Comparison of ENCODE assay signal across 10 mouse cellular contexts in the genomic region with DNA sequence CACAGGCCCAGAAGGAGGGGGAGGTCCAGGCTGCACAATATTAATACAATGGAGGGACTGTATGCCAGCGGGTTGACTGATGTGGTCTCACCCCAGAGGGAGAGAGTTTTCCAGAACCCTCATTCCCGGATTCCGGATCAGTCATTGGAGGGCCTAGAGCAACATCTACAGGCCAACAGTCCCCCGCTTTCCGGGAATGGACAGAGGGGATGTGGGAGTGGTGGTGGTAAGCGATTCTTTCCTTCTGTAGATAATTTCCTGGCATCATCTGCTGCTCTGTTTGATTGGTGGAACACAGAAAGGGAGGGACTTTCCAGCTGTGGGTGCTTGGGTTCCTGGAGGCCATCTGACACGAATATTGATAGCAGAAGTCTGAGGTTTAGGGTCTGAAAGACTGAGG. TPM values are rescaled to one million over a fixed set of nuclear protein-coding genes. Genes with fewer than 3 reads are reported as not detected.
DNase-seq lines count a peak whose midpoint lies in the region; ATAC-seq and TF ChIP-seq lines count a peak whose summit lies in the region.
"Had no signal": no experiment of that assay in that cellular context is flagged by ENCODE, and none has a peak within 500 bp of the region (broad histone marks: within the 10 kb centered on the region; RNA-seq: fewer than 3 reads in every experiment).

No protein-coding gene starts in this region.

- no peak overlapping the region for H3K27ac ChIP-seq in hindbrain, embryonic 13.5 days
- H3K27ac ChIP-seq in hindbrain, embryonic 14.5 days = no peak overlapping the region
- H3K27ac ChIP-seq in embryonic facial prominence, embryonic 14.5 days (replicated peaks; ENCODE audit: low read depth, low read length) = peak overlapping the region; percentile 81
- H3K27ac ChIP-seq in intestine, embryonic 16.5 days (ENCODE audit: low read length) = peak overlapping the region; percentile 26; the same call in 1 of the 2 replicates
- H3K27ac ChIP-seq in lung, postnatal 0 days (ENCODE audit: low read length) = peak overlapping the region; percentile 33

- no peak overlapping the region for H3K4me2 ChIP-seq in hindbrain, embryonic 13.5 days
- no peak overlapping the region for H3K4me2 ChIP-seq in hindbrain, embryonic 14.5 days (replicated peaks)
- peak overlapping the region; percentile 48; the same call in 1 of the 2 replicates for H3K4me2 ChIP-seq in embryonic facial prominence, embryonic 14.5 days (ENCODE audit: low read depth, low read length)
- no peak overlapping the region for H3K4me2 ChIP-seq in intestine, embryonic 16.5 days (ENCODE audit: low read depth, low read length)
- no peak overlapping the region; the same call in 1 of the 2 replicates for H3K4me2 ChIP-seq in lung, postnatal 0 days (replicated peaks; ENCODE audit: low read depth, low read length)

- no peaks in the 10 kb centered on the region for H3K36me3 ChIP-seq in hindbrain, embryonic 13.5 days
- no peaks in the 10 kb centered on the region for H3K36me3 ChIP-seq in hindbrain, embryonic 14.5 days (replicated peaks; ENCODE audit: control insufficient read depth, insufficient read depth)
- H3K36me3 ChIP-seq in embryonic facial prominence, embryonic 14.5 days (ENCODE audit: control insufficient read depth, insufficient read depth, low read length) = no peaks in the 10 kb centered on the region
- H3K36me3 ChIP-seq in intestine, embryonic 16.5 days (ENCODE audit: control insufficient read depth, insufficient read depth, low read length) = no peaks in the 10 kb centered on the region
- H3K36me3 ChIP-seq in lung, postnatal 0 days (ENCODE audit: insufficient read depth, low read length) = no peaks in the 10 kb centered on the region

- H3K9me3 ChIP-seq in hindbrain, embryonic 13.5 days = no peaks in the 10 kb centered on the region
- no peaks in the 10 kb centered on the region for H3K9me3 ChIP-seq in hindbrain, embryonic 14.5 days (ENCODE audit: control insufficient read depth, low read length)
- H3K9me3 ChIP-seq in embryonic facial prominence, embryonic 14.5 days (ENCODE audit: control insufficient read depth, low read length) = no peaks in the 10 kb centered on the region
- no peaks in the 10 kb centered on the region for H3K9me3 ChIP-seq in intestine, embryonic 16.5 days (ENCODE audit: control insufficient read depth, low read length)
- H3K9me3 ChIP-seq in lung, postnatal 0 days (ENCODE audit: low read length) = no peaks in the 10 kb centered on the region

- TF ChIP-seq CTCF in lung, postnatal 0 days (IDR thresholded peaks at IDR 0.05) = peak; percentile 44

- H3K4me1 ChIP-seq in hindbrain, embryonic 13.5 days (replicated peaks) = peaks cover 29% of the 10 kb centered on the region
- peaks cover 11% of the 10 kb centered on the region; the same call in 1 of the 2 replicates for H3K4me1 ChIP-seq in hindbrain, embryonic 14.5 days (replicated peaks; ENCODE audit: control insufficient read depth, insufficient read depth, low read length)
- H3K4me1 ChIP-seq in embryonic facial prominence, embryonic 14.5 days (ENCODE audit: control insufficient read depth, insufficient read depth, low read length) = peaks cover 31% of the 10 kb centered on the region
- H3K4me1 ChIP-seq in intestine, embryonic 16.5 days (ENCODE audit: control insufficient read depth, insufficient read depth, low read length) = peaks cover 33% of the 10 kb centered on the region
- peaks cover 13% of the 10 kb centered on the region for H3K4me1 ChIP-seq in lung, postnatal 0 days (ENCODE audit: insufficient read depth, low read depth, low read length)

- no peak for DNase-seq in hindbrain, embryonic 14.5 days (ENCODE audit: low spot score)
- DNase-seq in embryonic facial prominence, embryonic 14.5 days (ENCODE audit: low spot score) = peak; percentile 85
- DNase-seq in lung, postnatal 0 days (ENCODE audit: low spot score) = peak; percentile 90
- DNase-seq in right cerebral cortex, postnatal 25 days = no peak
- no peak for DNase-seq in spleen, adult 18-20 months

- no peak for ATAC-seq in hindbrain, embryonic 13.5 days (ENCODE audit: low FRiP score)
- no peak for ATAC-seq in hindbrain, embryonic 14.5 days (ENCODE audit: low FRiP score)
- 0 out of 2 replicates have a peak, but pooled peaks have one; percentile 12 for ATAC-seq in embryonic facial prominence, embryonic 14.5 days (ENCODE audit: low read depth)
- ATAC-seq in intestine, embryonic 16.5 days = no peak
- peak; percentile 43 for ATAC-seq in lung, postnatal 0 days
- ATAC-seq in cerebellum, adult (ENCODE audit: insufficient number of reproducible peaks, low FRiP score, low TSS enrichment) = no peak

- no peak overlapping the region for H3K4me3 ChIP-seq in hindbrain, embryonic 13.5 days
- no peak overlapping the region for H3K4me3 ChIP-seq in hindbrain, embryonic 14.5 days (replicated peaks; ENCODE audit: low read length)
- H3K4me3 ChIP-seq in embryonic facial prominence, embryonic 14.5 days (ENCODE audit: low read depth, low read length) = no peak overlapping the region
- H3K4me3 ChIP-seq in intestine, embryonic 16.5 days (ENCODE audit: low read length) = no peak overlapping the region
- no peak overlapping the region for H3K4me3 ChIP-seq in lung, postnatal 0 days (ENCODE audit: low read depth, low read length)

- 68% methylated on average over 7 of the region's 7 CpGs for WGBS in hindbrain, embryonic 13.5 days
- WGBS in hindbrain, embryonic 14.5 days = 66% methylated on average over 7 of the region's 7 CpGs
- WGBS in embryonic facial prominence, embryonic 14.5 days = 40% methylated on average over 7 of the region's 7 CpGs
- WGBS in intestine, embryonic 16.5 days = 48% methylated on average over 7 of the region's 7 CpGs
- WGBS in lung, postnatal 0 days = 12% methylated on average over 7 of the region's 7 CpGs

- H3K9ac ChIP-seq in hindbrain, embryonic 13.5 days = 0 out of 2 replicates have a peak overlapping the region, but pooled peaks have one; percentile 24
- no peak overlapping the region for H3K9ac ChIP-seq in hindbrain, embryonic 14.5 days
- H3K9ac ChIP-seq in embryonic facial prominence, embryonic 14.5 days (ENCODE audit: low read depth, low read length) = no peak overlapping the region
- H3K9ac ChIP-seq in intestine, embryonic 16.5 days (ENCODE audit: low read depth, low read length) = peak overlapping the region; percentile 14; the same call in 1 of the 2 replicates
- no peak overlapping the region for H3K9ac ChIP-seq in lung, postnatal 0 days (replicated peaks; ENCODE audit: low read depth)

- TF ChIP-seq EP300 in lung, postnatal 0 days (IDR thresholded peaks at IDR 0.05) = peak; percentile 58; the same call in 1 of the 2 replicates

- H3K27me3 ChIP-seq in hindbrain, embryonic 13.5 days = peaks cover 19% of the 10 kb centered on the region
- peaks cover 6% of the 10 kb centered on the region; the same call in 1 of the 2 replicates for H3K27me3 ChIP-seq in hindbrain, embryonic 14.5 days (ENCODE audit: control insufficient read depth, insufficient read depth, low read length)
- no peaks in the 10 kb centered on the region for H3K27me3 ChIP-seq in embryonic facial prominence, embryonic 14.5 days (replicated peaks; ENCODE audit: control insufficient read depth, insufficient read depth, low read length)
- no peaks in the 10 kb centered on the region for H3K27me3 ChIP-seq in intestine, embryonic 16.5 days (replicated peaks; ENCODE audit: control insufficient read depth, insufficient read depth, low read length)
- no peaks in the 10 kb centered on the region for H3K27me3 ChIP-seq in lung, postnatal 0 days (replicated peaks; ENCODE audit: insufficient read depth, low read length)

RNA-seq across cellular contexts. Expression of a gene that starts 1.6 kb away (rescaled TPM):
- not detected in 2 replicates for polyA plus RNA-seq in hindbrain, embryonic 13.5 days (2015; fragmentation: Nextera tagmentation; extraction: Ambion mirVana)
- polyA plus RNA-seq in hindbrain, embryonic 14.5 days (2014; fragmentation: Nextera tagmentation; extraction: Ambion mirVana) = not detected in 2 replicates
- not detected in 2 replicates for polyA plus RNA-seq in embryonic facial prominence, embryonic 14.5 days (2014; fragmentation: Nextera tagmentation; extraction: Ambion mirVana)
- not detected in 2 replicates for polyA plus RNA-seq in intestine, embryonic 16.5 days (2015; fragmentation: Nextera tagmentation; extraction: Ambion mirVana)
- polyA plus RNA-seq in lung, postnatal 0 days (2015; fragmentation: Nextera tagmentation; extraction: Ambion mirVana) = not detected in 2 replicates
- polyA plus RNA-seq: frontal cortex, adult 2 months; neural tube, embryonic 11.5 days had no signal

RNA-seq across cellular contexts. Expression of a gene that starts 5.0 kb away (rescaled TPM):
- 2.0 and 2.5 TPM in 2 replicates for polyA plus RNA-seq in hindbrain, embryonic 13.5 days (2015; fragmentation: Nextera tagmentation; extraction: Ambion mirVana)
- polyA plus RNA-seq in hindbrain, embryonic 14.5 days (2014; fragmentation: Nextera tagmentation; extraction: Ambion mirVana) = 2.2 and 2.3 TPM in 2 replicates
- polyA plus RNA-seq in embryonic facial prominence, embryonic 14.5 days (2014; fragmentation: Nextera tagmentation; extraction: Ambion mirVana) = 5.9 and 7.2 TPM in 2 replicates
- 5.5 and 6.2 TPM in 2 replicates for polyA plus RNA-seq in intestine, embryonic 16.5 days (2015; fragmentation: Nextera tagmentation; extraction: Ambion mirVana)
- polyA plus RNA-seq in lung, postnatal 0 days (2015; fragmentation: Nextera tagmentation; extraction: Ambion mirVana) = 10.1 and 11.4 TPM in 2 replicates

RNA-seq across cellular contexts. Expression of a gene that starts 17.7 kb away (rescaled TPM):
- 0.13 and 0.23 TPM in 2 replicates for polyA plus RNA-seq in hindbrain, embryonic 13.5 days (2015; fragmentation: Nextera tagmentation; extraction: Ambion mirVana)
- not detected in 2 replicates for polyA plus RNA-seq in hindbrain, embryonic 14.5 days (2014; fragmentation: Nextera tagmentation; extraction: Ambion mirVana)
- polyA plus RNA-seq in embryonic facial prominence, embryonic 14.5 days (2014; fragmentation: Nextera tagmentation; extraction: Ambion mirVana) = 3.2 and 3.7 TPM in 2 replicates
- polyA plus RNA-seq in intestine, embryonic 16.5 days (2015; fragmentation: Nextera tagmentation; extraction: Ambion mirVana) = 20.5 and 23.5 TPM in 2 replicates
- polyA plus RNA-seq in lung, postnatal 0 days (2015; fragmentation: Nextera tagmentation; extraction: Ambion mirVana) = 6.1 and 7.6 TPM in 2 replicates

RNA-seq across cellular contexts. Expression of a gene that starts 19.2 kb away (rescaled TPM):
- polyA plus RNA-seq in hindbrain, embryonic 13.5 days (2015; fragmentation: Nextera tagmentation; extraction: Ambion mirVana) = 0.17 and 0.52 TPM in 2 replicates
- 0.20 and 0.33 TPM in 2 replicates for polyA plus RNA-seq in hindbrain, embryonic 14.5 days (2014; fragmentation: Nextera tagmentation; extraction: Ambion mirVana)
- 1.5 and 2.1 TPM in 2 replicates for polyA plus RNA-seq in embryonic facial prominence, embryonic 14.5 days (2014; fragmentation: Nextera tagmentation; extraction: Ambion mirVana)
- polyA plus RNA-seq in intestine, embryonic 16.5 days (2015; fragmentation: Nextera tagmentation; extraction: Ambion mirVana) = 4.2 and 5.2 TPM in 2 replicates
- polyA plus RNA-seq in lung, postnatal 0 days (2015; fragmentation: Nextera tagmentation; extraction: Ambion mirVana) = 1.5 and 1.7 TPM in 2 replicates

RNA-seq across cellular contexts. Expression of a gene that starts 24.6 kb away (rescaled TPM):
- polyA plus RNA-seq in hindbrain, embryonic 13.5 days (2015; fragmentation: Nextera tagmentation; extraction: Ambion mirVana) = 10.3 and 11.7 TPM in 2 replicates
- 5.4 and 7.6 TPM in 2 replicates for polyA plus RNA-seq in hindbrain, embryonic 14.5 days (2014; fragmentation: Nextera tagmentation; extraction: Ambion mirVana)
- 5.7 and 8.3 TPM in 2 replicates for polyA plus RNA-seq in embryonic facial prominence, embryonic 14.5 days (2014; fragmentation: Nextera tagmentation; extraction: Ambion mirVana)
- 4.7 and 5.4 TPM in 2 replicates for polyA plus RNA-seq in intestine, embryonic 16.5 days (2015; fragmentation: Nextera tagmentation; extraction: Ambion mirVana)
- polyA plus RNA-seq in lung, postnatal 0 days (2015; fragmentation: Nextera tagmentation; extraction: Ambion mirVana) = 6.4 and 7.0 TPM in 2 replicates

Comparison
In these comparisons a context has a peak if more than half of its experiments do, and no peak if none do; other contexts are left out.
1. H3K9ac ChIP-seq: peak in hindbrain, embryonic 13.5 days (single experiment) and intestine, embryonic 16.5 days (single experiment); none in hindbrain, embryonic 14.5 days (single experiment), embryonic facial prominence, embryonic 14.5 days (single experiment) and lung, postnatal 0 days (single experiment).
2. ATAC-seq: peak in embryonic facial prominence, embryonic 14.5 days (single experiment) and lung, postnatal 0 days (single experiment); none in hindbrain, embryonic 13.5 days (single experiment), hindbrain, embryonic 14.5 days (single experiment), intestine, embryonic 16.5 days (single experiment) and cerebellum, adult (single experiment).
3. H3K27ac ChIP-seq: peak in embryonic facial prominence, embryonic 14.5 days (single experiment), intestine, embryonic 16.5 days (single experiment) and lung, postnatal 0 days (single experiment); none in hindbrain, embryonic 13.5 days (single experiment) and hindbrain, embryonic 14.5 days (single experiment).
4. DNase-seq: peak in embryonic facial prominence, embryonic 14.5 days (single experiment) and lung, postnatal 0 days (single experiment); none in hindbrain, embryonic 14.5 days (single experiment), right cerebral cortex, postnatal 25 days (single experiment) and spleen, adult 18-20 months (0 of 2).